Mouse (Mus musculus): ENCODE results near the gene Fbxo21.

Fbxo21 gene

GRCm38 (mm10) chr5:118043761-118044160 lies 67.2 kb downstream of the Fbxo21 start:
- in situ Hi-C loops (cut with MboI, MseI), result no loop called here

DNA sequence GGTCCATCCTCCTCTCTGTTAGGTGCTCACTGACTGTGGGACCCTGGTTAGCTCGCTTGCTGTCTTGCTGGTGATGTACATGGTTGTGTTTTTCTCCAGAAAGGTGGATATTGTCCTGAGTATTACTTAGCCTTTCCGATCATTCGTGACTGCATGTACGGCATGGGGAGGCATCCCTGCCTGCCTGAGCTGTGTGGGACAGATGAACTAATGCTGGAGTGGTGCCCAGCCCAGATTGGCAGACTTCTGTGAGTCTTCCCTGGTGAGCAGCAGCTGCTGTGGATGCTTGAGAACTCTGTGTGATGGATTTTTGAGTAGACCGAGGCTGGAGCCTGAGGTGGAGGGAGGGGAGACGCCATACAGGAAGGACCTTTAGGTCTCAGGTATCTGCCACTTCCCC lies 68.4 kb downstream of the Fbxo21 start:
- in situ Hi-C loops (cut with MboI, MseI), result no loop called here

DNA sequence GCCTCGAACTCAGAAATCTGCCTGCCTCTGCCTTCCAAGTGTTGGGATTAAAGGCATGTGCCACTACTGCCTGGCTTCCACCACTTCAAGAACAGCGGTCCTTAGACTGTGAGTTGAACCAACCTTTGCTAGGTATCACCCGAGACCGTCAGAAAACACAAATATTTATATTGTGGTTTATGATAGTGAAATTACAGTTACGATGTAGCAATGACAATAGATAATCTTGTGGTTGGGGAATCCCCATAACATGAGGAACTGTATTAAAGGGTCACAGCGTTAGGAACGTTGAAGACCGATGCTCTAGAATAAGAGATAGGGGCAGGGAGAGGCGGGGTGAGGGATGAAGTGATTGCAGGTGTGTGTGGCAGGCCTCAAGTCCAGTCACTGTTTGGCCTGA lies 68.9 kb downstream of the Fbxo21 start:
- in situ Hi-C loops (cut with MboI, MseI), result no loop called here

DNA sequence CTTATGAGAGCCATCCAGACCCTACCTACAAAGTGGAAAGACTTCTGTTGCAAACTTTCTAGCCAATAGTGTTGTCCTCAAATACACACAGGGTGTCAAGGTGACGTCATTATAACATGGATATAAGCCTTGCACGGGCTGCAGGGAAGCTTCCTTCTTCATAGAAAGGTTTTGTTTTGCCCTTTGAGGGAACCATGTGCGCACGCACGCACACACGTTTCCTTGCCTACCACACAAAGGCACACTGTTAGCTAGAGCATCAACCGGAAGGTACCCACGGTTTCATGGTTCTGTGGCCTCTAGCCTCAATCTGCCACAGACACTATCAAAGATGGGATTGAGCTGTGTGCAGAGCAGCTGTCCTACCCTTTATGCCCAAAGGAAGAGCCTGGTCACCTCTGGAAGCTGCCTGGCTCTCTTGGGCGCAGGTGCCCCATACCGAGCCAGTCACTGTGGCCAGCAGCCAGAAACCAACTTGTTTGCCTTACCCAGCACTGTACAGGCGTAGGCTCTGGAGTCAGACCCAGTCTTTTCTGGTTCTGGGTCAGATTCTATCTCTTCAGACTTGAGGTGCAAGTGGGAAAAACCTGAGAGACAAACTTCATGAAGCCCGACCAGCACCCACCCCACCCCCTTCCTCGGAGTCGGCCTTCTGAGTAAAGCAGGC lies 70.7 kb downstream of the Fbxo21 start:
- in situ Hi-C loops (cut with MboI, MseI), result no loop called here

GRCm38 (mm10) chr5:118048412-118048811 lies 71.9 kb downstream of the Fbxo21 start:
- in situ Hi-C loops (cut with MboI, MseI), result no loop called here

GRCm38 (mm10) chr5:118048928-118049327 lies 72.4 kb downstream of the Fbxo21 start:
- in situ Hi-C loops (cut with MboI, MseI), result no loop called here

DNA sequence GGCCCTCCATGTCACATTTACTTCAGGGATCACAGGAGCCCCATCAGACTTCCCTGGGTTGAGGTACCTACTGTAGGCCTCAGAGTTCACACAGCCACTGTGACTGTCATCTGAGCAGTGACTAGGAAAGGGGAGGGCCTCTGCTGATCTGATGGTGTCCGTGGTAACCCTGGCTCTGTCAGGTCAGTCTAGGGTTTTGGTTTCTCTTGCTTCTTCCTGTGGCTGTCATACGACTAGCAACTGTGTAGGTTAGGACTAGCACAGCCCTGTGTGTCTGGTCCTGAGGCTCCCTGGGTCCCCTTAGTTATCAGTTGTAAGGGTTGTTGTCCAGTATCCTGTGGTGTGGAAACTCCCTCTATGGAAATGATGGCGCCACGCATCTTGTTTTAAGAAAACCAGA lies 74.2 kb downstream of the Fbxo21 start:
- in situ Hi-C loops (cut with MboI, MseI), result loop anchor here (25.0 kb wide), 1 partner anchor 663 kb away; the partner anchor contains the start of gene Rfc5

DNA sequence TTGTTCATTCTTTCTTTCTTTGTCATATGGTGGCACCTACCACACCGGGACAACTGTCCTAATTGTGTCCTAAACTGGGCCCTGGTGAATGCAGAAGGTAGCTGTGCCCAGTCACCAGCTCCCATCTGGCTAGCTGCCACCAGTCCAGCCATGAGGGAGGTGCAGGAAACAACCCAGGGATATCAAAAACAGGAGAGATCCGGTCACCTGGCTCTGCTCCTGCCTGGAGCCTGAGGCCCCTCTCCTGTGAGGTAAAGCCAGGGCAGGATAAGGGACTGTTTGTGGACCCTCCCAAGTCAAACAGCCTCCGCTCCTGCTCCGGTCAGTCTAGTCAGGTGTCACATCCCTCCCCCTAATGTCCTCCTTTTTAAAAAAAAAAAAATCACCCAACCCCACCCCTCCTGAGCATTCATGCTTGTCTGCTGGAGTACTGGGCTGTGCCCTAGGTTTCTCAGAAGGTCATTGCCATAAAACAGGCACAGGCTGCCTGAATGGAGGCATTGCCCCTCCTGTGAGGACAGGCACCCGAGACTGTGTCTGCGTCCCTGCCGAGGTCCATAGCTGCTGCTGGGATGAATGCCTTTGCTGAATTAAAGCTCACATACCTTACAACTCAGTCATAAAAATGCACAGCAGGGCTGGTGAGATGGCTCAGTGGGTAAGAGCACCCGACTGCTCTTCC lies 75.6 kb downstream of the Fbxo21 start:
- in situ Hi-C loops (cut with MboI, MseI), result loop anchor here (25.0 kb wide), 1 partner anchor 665 kb away; the partner anchor contains the start of gene Rfc5

DNA sequence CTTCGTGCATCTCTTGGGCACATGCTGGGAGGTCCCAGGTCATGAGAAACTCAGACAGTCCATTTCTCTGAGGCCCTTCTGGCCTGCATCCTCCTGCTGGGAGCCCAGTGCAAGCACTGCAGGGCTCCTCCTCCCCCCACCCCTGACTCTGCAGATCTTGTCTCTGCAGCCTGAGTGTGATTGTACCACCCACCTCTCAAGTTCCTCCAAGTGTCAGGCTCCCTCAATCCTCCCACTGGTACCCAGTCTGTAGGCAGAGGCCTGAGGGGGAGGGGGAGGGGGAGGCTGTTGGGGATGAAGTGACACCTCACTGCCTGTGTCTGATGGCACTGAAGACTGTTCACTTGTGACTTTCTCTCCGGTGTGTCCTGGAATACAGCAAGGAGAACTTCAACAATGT lies 76.7 kb downstream of the Fbxo21 start:
- in situ Hi-C loops (cut with MboI, MseI), result loop anchor here (25.0 kb wide), 1 partner anchor 666 kb away; the partner anchor contains the start of gene Rfc5

GRCm38 (mm10) chr5:118057508-118058111 lies 81.1 kb downstream of the Fbxo21 start:
- in situ Hi-C loops (cut with MboI, MseI), result loop anchor here (25.0 kb wide), 1 partner anchor 670 kb away; the partner anchor contains the start of gene Rfc5

DNA sequence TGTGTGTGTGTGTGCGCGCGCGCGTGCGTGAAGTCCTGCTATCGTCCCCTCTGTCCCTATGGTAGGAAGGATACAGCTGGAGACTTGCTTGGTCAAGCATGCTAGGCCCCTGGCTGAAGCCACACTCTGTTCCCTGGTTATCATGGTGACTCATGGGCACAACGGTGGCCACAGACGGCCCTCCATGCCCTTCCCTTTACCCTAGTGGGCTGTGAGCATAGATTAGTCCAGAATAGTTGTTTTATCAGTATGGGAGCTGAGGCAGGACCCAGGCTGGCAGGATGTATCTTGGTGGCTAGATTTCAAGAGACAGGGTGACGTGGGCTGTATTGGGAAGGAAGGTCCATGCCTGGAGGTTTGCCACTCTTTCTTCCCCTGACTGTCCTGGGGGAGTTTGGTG lies 82.3 kb downstream of the Fbxo21 start:
- in situ Hi-C loops (cut with MboI, MseI), result loop anchor here (25.0 kb wide), 1 partner anchor 672 kb away; the partner anchor contains the start of gene Rfc5

GRCm38 (mm10) chr5:118059646-118060045 lies 83.1 kb downstream of the Fbxo21 start:
- in situ Hi-C loops (cut with MboI, MseI), result loop anchor here (25.0 kb wide), 1 partner anchor 672 kb away; the partner anchor contains the start of gene Rfc5

Data from regulatory T cell (primary cell).